Mouse (Mus musculus): ENCODE measurements around the gene Mnd1.

The Mnd1 gene

DNA sequence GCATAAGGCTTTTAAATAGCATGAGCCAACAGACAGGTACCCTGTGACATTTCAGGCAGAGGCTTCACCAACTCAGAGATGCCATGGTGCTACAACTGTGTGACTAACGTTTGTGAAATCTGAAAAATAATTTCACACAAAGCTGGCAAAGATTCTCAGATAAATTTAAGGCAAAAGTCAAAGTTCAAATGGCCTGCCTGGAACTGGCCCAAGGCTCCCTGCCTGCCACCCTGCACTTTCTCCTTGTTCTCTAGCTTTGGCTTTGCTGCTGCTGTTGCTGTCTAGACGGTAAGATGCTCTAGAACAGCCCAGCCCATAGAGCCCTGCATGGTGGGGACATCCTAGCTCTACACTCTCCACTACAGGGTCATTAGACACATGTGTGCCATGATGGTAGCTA lies 49.5 kb downstream of the Mnd1 start:
- intact Hi-C loops (cut with DNase I) = no loop called here

DNA sequence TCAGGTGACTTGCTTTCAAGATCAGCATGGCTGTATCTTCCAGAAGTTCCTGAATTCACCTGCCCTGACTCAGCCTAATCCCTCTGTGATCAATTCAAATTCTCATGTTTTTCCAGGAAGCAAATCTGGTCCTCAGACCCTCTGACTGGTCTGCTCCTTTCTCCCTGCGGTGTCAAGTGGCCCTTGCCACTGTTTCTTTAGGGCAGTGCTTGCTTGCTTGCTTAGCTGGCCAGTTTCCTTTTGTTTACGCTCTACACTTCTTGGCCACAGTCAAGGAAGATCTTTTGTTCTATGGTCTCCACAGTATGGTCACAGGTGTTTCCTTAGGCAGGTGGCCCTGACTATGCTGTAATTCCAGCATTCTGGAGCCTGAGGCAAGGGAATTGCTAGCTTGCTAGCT lies 52.0 kb downstream of the Mnd1 start:
- intact Hi-C loops (cut with DNase I) = no loop called here

GRCm38 (mm10) chr3:84092875-84093274 lies 62.7 kb downstream of the Mnd1 start:
- intact Hi-C loops (cut with DNase I) = no loop called here

DNA sequence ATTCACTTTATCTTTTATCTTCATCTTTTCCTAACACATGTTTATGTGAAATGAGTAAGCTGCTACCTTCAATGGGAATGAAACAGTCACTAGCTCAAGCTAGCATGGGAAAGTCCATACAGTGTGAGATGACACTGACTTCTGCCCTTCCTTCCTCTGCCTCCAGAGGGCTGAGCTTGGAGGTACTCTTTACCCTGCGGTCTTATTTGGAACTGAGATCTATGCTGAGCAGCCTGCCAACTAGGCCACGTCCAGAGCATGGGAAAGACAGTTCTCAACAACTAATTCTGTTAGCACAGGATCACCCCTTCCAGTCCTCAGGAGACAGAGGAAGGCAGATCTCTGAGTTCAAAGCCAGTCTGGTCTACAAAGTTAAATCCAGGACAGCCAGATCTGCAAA lies 64.6 kb downstream of the Mnd1 start:
- intact Hi-C loops (cut with DNase I) = no loop called here

DNA sequence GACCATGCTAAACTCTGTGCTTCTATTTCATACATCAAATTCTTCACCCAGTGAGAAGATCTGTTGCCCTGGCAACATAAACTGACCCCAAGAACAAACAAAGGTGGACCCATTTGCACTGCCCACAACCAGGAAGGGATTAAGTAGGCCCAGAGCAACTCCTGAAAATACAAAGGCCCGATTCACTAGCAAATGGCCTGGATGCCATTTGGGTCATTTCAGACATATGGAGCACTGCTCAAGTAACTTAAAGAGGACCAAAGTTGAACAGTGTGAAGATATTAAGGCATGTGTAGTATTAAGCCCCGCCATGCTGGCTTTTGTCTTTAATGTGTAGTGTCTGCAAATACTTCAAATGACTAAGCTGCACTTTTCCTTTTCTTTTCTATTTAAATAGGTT lies 68.7 kb downstream of the Mnd1 start:
- intact Hi-C loops (cut with DNase I) = no loop called here

DNA sequence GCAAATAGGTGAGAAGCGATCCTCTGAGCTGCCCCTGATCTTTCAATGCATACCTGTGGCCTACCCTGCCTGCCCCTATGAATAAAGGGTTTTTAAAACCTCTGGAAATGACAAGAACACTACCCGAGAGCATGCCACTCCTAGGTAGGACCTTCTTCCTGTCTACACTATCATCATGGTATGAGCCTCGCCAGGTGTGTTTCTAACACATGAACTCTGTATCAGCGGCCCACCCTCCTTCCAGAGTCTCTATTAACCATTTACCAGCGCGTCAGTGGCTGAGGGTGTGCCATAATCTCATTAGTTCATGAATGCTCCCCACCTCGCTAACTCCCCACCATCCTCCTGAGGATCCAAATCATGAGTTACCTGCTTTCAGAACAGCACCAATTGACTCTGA lies 69.2 kb downstream of the Mnd1 start:
- intact Hi-C loops (cut with DNase I) = no loop called here

- intact Hi-C loops (cut with DNase I) = no loop called here
These were observed 70.2 kb downstream of the Mnd1 start for GRCm38 (mm10) chr3:84085429-84085828.

DNA sequence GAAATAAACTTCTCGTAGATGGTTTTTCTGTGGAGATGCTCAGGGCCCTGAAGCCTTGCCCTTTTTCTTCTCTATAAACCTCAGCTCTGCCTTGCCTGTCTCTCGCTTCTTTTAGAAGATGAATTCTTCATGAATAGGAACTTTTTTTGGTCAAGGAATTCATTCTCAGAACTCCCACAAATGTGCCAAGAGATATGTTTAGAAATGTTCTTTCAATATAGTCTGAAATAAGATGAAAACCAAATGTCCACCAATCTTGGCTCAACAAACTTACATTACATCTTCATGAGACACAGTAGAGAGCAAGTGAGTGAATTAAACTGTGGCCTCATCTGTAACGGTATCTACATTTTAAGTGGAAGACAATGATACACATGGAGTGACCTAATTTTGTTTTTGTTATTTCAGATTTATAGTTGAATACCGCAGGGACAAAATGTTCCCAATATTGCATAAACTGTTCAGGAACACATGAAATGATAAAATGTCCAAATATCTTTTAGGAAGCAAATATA lies 74.3 kb downstream of the Mnd1 start:
- intact Hi-C loops (cut with DNase I) = no loop called here

- intact Hi-C loops (cut with DNase I) = no loop called here
These were observed 75.5 kb downstream of the Mnd1 start for GRCm38 (mm10) chr3:84080074-84080473.

GRCm38 (mm10) chr3:84077505-84077904 lies 78.1 kb downstream of the Mnd1 start:
- intact Hi-C loops (cut with DNase I) = no loop called here

DNA sequence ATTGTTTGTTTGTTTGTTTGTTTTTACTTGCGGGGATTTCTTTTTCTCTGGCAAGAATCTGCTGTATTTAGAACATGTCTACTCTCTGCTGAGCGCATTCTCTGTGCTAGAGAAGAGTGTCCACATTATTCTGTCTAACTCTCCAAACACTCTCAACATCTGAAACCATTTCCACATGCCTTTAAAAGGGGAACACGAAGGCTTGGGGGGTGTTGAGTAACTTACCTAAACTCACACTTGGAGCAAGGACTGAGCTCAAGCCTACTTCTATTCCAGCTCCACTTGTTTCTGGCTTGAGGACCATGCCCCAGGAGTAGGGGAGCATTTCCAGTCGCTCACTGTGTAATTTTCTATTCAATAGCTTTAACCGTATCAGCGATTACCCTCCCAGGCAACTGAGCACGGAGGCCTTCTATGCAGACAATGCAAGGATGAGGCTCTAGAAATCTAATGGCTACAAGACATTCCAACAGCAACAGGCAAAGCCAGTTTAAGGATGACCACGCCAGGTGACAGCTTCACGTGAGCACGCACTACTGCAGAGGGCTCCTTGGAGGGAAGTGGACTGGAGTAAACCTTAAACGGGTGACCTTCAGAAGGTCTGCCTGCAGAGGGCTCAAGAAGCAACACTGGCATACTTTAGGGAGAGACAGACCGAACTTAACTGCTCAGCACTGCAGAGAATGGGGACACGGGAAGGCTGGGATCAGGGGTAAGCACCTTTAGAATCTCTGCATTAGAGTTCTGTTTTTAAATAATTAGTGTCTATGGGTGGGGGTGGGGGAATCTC lies 78.8 kb downstream of the Mnd1 start:
- intact Hi-C loops (cut with DNase I) = no loop called here

GRCm38 (mm10) chr3:84075516-84075915 lies 80.1 kb downstream of the Mnd1 start:
- intact Hi-C loops (cut with DNase I) = no loop called here

DNA sequence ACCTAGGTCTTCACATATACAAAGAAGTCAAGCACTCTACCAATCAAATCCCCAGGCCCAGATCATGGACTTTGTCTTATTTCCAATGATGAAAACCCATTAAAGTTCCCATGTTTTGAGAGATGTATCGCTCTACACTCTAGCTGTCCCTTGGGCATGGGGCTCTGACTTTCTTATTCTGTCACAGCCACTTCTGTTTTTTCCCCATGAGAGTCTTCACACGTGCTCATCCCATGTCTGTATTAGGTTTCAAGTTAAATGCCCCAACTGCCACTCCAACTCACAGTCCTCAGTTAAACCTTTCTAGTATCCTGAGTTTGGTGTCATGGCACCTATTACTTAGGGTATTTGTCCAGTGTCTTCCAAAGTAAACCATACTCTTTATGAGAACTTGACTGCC lies 80.8 kb downstream of the Mnd1 start:
- intact Hi-C loops (cut with DNase I) = no loop called here

DNA sequence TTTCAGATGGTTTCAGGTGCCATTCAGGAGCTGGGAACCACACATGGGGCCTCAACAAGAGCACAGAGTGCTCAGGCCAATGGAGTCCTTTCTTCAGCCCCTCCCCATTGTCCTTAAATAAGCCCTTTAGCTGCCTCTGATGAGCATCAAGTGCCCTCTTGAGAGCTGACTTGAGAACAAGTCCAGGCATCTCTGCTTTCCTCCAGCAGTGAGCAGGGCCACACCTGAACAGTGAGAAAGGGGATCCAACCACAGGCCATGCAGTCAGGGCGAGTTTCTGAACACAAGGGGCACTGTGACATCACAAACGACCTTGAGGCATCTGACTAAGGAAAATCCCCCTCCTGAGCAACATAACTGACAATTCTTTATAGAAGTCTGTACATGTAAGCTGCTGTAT lies 83.9 kb downstream of the Mnd1 start:
- intact Hi-C loops (cut with DNase I) = no loop called here

DNA sequence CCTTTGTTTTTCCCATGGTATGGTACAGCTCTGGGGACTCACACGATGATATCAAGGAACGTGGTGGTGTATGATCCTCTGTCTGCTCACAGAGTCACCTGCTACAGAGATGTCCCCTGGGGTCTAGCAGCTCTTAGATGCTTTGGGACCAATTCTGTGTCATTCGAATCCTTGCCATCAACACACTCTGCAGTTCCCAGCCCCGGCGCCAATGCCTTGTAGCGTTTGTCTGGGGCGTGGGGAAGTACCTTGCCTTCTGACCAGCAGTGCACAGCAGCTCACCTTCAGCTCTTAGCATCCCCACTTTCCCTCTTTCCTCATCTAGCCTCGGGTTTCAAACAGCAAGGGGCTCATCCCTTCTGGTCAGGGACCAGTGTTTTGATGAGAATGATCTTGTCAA lies 84.8 kb downstream of the Mnd1 start:
- intact Hi-C loops (cut with DNase I) = no loop called here

GRCm38 (mm10) chr3:84068831-84069709 lies 86.5 kb downstream of the Mnd1 start:
- intact Hi-C loops (cut with DNase I) = no loop called here

GRCm38 (mm10) chr3:84065825-84066224 lies 89.8 kb downstream of the Mnd1 start:
- intact Hi-C loops (cut with DNase I) = no loop called here

GRCm38 (mm10) chr3:84063369-84063914 lies 92.1 kb downstream of the Mnd1 start:
- intact Hi-C loops (cut with DNase I) = no loop called here

DNA sequence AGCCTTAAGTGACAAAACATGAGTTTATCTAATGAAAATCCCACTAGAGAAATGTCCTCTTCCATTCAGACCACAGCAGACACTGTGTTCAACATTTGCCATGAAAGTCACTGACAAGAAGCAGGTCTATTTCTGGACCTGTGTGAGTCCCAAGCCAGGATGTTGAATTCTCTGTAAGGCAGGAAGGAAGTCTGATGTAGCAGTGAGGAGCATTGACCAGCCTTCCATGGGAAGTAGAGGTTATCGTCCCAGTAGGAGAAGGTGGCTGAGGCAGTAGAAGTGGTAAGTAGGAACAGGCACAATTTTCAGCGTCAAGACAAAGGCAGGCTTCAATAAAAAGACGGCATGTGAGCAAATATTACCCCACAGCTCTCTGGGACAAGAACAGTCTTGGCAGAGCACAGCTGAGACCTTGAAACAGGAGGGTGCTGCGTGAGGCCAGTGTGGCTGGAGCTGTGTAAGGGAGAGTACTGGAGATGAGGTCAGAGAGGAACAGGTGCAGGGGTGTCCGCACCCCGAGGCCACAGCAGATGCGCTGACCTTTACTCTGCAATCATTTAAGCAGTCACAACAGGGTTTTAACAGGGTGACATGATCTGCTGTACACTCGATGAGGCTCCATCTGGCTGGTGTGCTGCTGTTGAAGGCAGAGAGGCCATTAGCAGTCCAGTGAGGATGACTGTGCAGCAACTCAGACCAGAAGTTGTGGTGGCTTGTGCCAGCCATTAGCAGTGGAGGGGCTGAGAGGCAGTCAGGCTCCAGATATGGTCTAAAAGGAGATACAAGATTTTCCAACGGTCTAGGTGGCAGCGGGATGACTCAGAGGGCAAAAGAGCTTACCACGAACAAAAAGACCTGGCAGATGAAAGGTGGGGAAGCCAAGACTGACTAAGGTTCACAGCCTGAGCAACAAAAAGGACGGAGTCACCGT lies 93.8 kb downstream of the Mnd1 start:
- intact Hi-C loops (cut with DNase I) = no loop called here

GRCm38 (mm10) chr3:84060946-84061345 lies 94.6 kb downstream of the Mnd1 start:
- intact Hi-C loops (cut with DNase I) = no loop called here

DNA sequence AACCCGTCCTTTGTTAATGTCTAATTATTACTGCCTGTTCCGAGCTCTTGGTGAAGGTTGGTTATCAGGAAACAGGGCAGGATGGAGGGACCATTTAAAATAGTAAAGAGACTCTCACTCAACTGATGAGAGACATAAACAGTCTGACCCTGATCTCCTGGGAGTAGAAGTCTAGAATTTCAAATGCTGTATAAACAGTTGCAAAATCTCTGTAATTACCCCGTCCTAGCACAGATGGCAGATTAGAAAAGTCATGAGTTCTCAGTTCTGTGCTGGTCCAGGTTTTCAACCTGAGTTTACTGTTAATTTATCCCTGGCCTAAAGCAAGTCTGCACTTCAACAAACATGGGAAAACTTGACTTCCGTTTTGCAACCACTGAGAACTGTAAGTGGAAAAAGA lies 95.5 kb downstream of the Mnd1 start:
- intact Hi-C loops (cut with DNase I) = no loop called here
